Mouse (Mus musculus) CH12.LX (cell line): ENCODE results near the gene Il17f. TPM values are rescaled to one million over a fixed set of nuclear protein-coding genes. Genes with fewer than 3 reads are reported as not detected.
A peak's percentile ranks its signal among the peaks of the same experiment; 100 is the strongest.

Experiments used
- DNase-seq: peaks from one replicate; pipeline ENCODE4 v3.0.0-alpha.2; 2013; ENCODE audit errors: extremely low read depth
- H3K27ac ChIP-seq: 2 replicates; pipeline ENCODE4 v1.5.1; 2012; ENCODE audit warnings: low read depth, mild to moderate bottlenecking, control low read depth, moderate library complexity; ENCODE audit not compliant: insufficient read depth
- H3K27me3 ChIP-seq: replicated peaks from 2 replicates; pipeline ENCODE3; 2012; ENCODE audit warnings: inconsistent platforms
- H3K36me3 ChIP-seq, 2 experiments: replicated peaks in 1 of 2; 2 replicates each; pipeline versions ENCODE3 to v1.6.1; 2012; ENCODE audit warnings: inconsistent platforms in 1 of 2, low read length in 1 of 2, mild to moderate bottlenecking in 1 of 2, mixed read lengths in 1 of 2, moderate library complexity in 1 of 2; ENCODE audit not compliant: control insufficient read depth in 1 of 2, insufficient read depth in 1 of 2
- H3K4me1 ChIP-seq, 2 experiments: 2 replicates each; pipeline ENCODE4 v1.6.1; 2012; ENCODE audit warnings: inconsistent platforms in 1 of 2, moderate library complexity in 1 of 2; ENCODE audit not compliant: insufficient read depth in 2 of 2, control insufficient read depth in 1 of 2
- H3K4me2 ChIP-seq: 2 replicates; pipeline ENCODE4 v1.6.1; 2012; ENCODE audit warnings: low read depth, mild to moderate bottlenecking, control low read depth; ENCODE audit not compliant: poor library complexity, insufficient read depth, severe bottlenecking
- H3K4me3 ChIP-seq, 3 experiments: fragments of 150-350 bp in 1 of 3; sonication (generic) in 1 of 3; replicated peaks in 1 of 3; 2 replicates each; pipeline versions ENCODE3 to v1.5.1; 2011 to 2012; ENCODE audit warnings: low read depth in 2 of 3, low read length in 2 of 3, mild to moderate bottlenecking in 2 of 3, moderate library complexity in 2 of 3, control low read depth in 1 of 3, improper control_type of control experiment in 1 of 3, inconsistent platforms in 1 of 3, mixed read lengths in 1 of 3; ENCODE audit not compliant: poor library complexity in 1 of 3
- H3K79me2 ChIP-seq: replicated peaks from 2 replicates; pipeline ENCODE4 v1.6.1; 2012; ENCODE audit warnings: mild to moderate bottlenecking, moderate library complexity; ENCODE audit not compliant: control insufficient read depth, poor library complexity, insufficient read depth, severe bottlenecking; ENCODE audit errors: extremely low read depth
- H3K9ac ChIP-seq: 2 replicates; pipeline ENCODE4 v1.6.1; 2012; ENCODE audit warnings: low read depth, mild to moderate bottlenecking, control low read depth, moderate library complexity; ENCODE audit not compliant: insufficient read depth
- H3K9me3 ChIP-seq: replicated peaks from 2 replicates; pipeline ENCODE3; 2012; ENCODE audit warnings: low read length, inconsistent platforms, mixed read lengths
- BHLHE40 ChIP-seq: IDR thresholded peaks from 2 replicates; pipeline ENCODE4 v1.6.1; 2011; ENCODE audit warnings: mild to moderate bottlenecking, low read depth, low read length, improper control_type of control experiment
- CHD1 ChIP-seq: IDR thresholded peaks from 2 replicates; pipeline ENCODE4 v1.6.1; 2012; ENCODE audit warnings: low read depth, low read length, improper control_type of control experiment, inconsistent platforms
- EP300 ChIP-seq: IDR thresholded peaks from 2 replicates; pipeline ENCODE4 v1.6.1; 2011; ENCODE audit warnings: low read length, improper control_type of control experiment
- ETS1 ChIP-seq: conservative IDR thresholded peaks from 2 replicates; pipeline ENCODE4 v1.6.1; 2012; ENCODE audit warnings: low read depth, mild to moderate bottlenecking, inconsistent platforms, low read length, improper control_type of control experiment, moderate library complexity
- HCFC1 ChIP-seq: IDR thresholded peaks from 2 replicates; pipeline ENCODE4 v1.6.1; 2012; ENCODE audit warnings: low read depth, mild to moderate bottlenecking, inconsistent platforms, low read length, improper control_type of control experiment
- IRF4 ChIP-seq: IDR thresholded peaks from 2 replicates; pipeline ENCODE4 v1.6.1; 2014; ENCODE audit warnings: low read depth, mild to moderate bottlenecking, inconsistent platforms, low read length, improper control_type of control experiment
- JUN ChIP-seq: IDR thresholded peaks from 2 replicates; pipeline ENCODE4 v1.6.1; 2011; ENCODE audit warnings: low read depth, mild to moderate bottlenecking, low read length, improper control_type of control experiment, moderate library complexity; ENCODE audit not compliant: insufficient read depth
- JUND ChIP-seq: conservative IDR thresholded peaks from 2 replicates; pipeline ENCODE4 v1.6.1; 2011; ENCODE audit warnings: low read depth, low read length, improper control_type of control experiment
- KAT2A ChIP-seq: IDR thresholded peaks from 2 replicates; pipeline ENCODE4 v1.6.1; 2012; ENCODE audit warnings: low read length, improper control_type of control experiment, inconsistent platforms; ENCODE audit not compliant: insufficient replicate concordance
- MAX ChIP-seq: IDR thresholded peaks from 2 replicates; pipeline ENCODE4 v1.6.1; 2011; ENCODE audit warnings: low read length, improper control_type of control experiment
- MAZ ChIP-seq: IDR thresholded peaks from 2 replicates; pipeline ENCODE4 v1.6.1; 2012; ENCODE audit warnings: low read depth, mild to moderate bottlenecking, inconsistent platforms, low read length, improper control_type of control experiment, moderate library complexity
- MEF2A ChIP-seq: IDR thresholded peaks from 2 replicates; pipeline ENCODE4 v1.6.1; 2014; ENCODE audit warnings: low read depth, mild to moderate bottlenecking, inconsistent platforms, low read length, improper control_type of control experiment, borderline replicate concordance
- MYC ChIP-seq: IDR thresholded peaks from 2 replicates; pipeline ENCODE4 v1.6.1; 2011; ENCODE audit warnings: low read depth, mild to moderate bottlenecking, improper control_type of control experiment, low read length
- POLR2AphosphoS2 ChIP-seq: IDR thresholded peaks from 2 replicates; pipeline ENCODE4 v1.6.1; 2011; ENCODE audit warnings: low read depth, low read length, improper control_type of control experiment
- RAD21 ChIP-seq: IDR thresholded peaks from 2 replicates; pipeline ENCODE4 v1.6.1; 2011; ENCODE audit warnings: low read depth, mild to moderate bottlenecking, low read length, improper control_type of control experiment, moderate library complexity
- RCOR1 ChIP-seq: conservative IDR thresholded peaks from 2 replicates; pipeline ENCODE4 v1.6.1; 2012; ENCODE audit warnings: low read depth, mild to moderate bottlenecking, inconsistent platforms, low read length, improper control_type of control experiment
- TCF12 ChIP-seq: IDR thresholded peaks from 2 replicates; pipeline ENCODE4 v1.6.1; 2014; ENCODE audit warnings: low read depth, mild to moderate bottlenecking, inconsistent platforms, low read length, improper control_type of control experiment
- ZC3H11A ChIP-seq: IDR thresholded peaks from 2 replicates; pipeline ENCODE4 v1.6.1; 2012; ENCODE audit warnings: low read depth, mild to moderate bottlenecking, inconsistent platforms, low read length, improper control_type of control experiment
- ZKSCAN1 ChIP-seq: IDR thresholded peaks from 2 replicates; pipeline ENCODE4 v1.6.1; 2012; ENCODE audit warnings: low read depth, inconsistent platforms, low read length, improper control_type of control experiment, borderline replicate concordance
- dilution Hi-C: fragments of 300-500 bp; cut with MboI; formaldehyde crosslinking; loops from 2 replicates; pipeline ENCODE4 v1.14.3; 2020; ENCODE audit warnings: low sequenced_read_pairs; ENCODE audit not compliant: extremely low pct_unique_long_range_greater_than_20kb, extremely low pct_ligation_motif_present
- in situ Hi-C: fragments of 300-500 bp; cut with MboI; formaldehyde crosslinking; loops from 3 replicates; pipeline ENCODE4 v1.14.3; 2019; ENCODE audit warnings: low sequenced_read_pairs, low pct_ligation_motif_present, low pct_unique_long_range_greater_than_20kb, mixed read lengths
- polyA plus RNA-seq: library from polyadenylated mRNA; unstranded; fragments of >175 nt; gene quantifications from 2 replicates; pipeline ENCODE4 v1.2.1, GENCODE M21; 2012; ENCODE audit warnings: low read depth; ENCODE audit not compliant: insufficient read length
- total RNA-seq, 2 experiments: library from RNA; depleted of rRNA; stranded (reverse); fragments of 300-350 nt in 1 of 2; fragments of >200 nt in 1 of 2; gene quantifications; 2 replicates each; pipeline ENCODE4 v1.2.3; 2012 to 2014

The Il17f gene
- total and polyA plus RNA-seq, 3 experiments = 0.25 to 0.74 (median 0.63) TPM

- Histone ChIP-seq H3K9me3 (no peaks in the 10 kb centered on the region), H3K4me2 (no peak overlapping the region), H3K79me2 (peaks cover 51% of the 10 kb centered on the region), H3K4me1 (peaks cover 2 to 31% of the 10 kb centered on the region in 2 experiments; a peak in 3 of 4 replicates), H3K4me3 (no peak overlapping the region), H3K36me3 (peaks cover 53 to 66% of the 10 kb centered on the region in 2 experiments), H3K27ac (0 out of 2 replicates have a peak overlapping the region, but pooled peaks have one; percentile 3), H3K27me3 (no peaks in the 10 kb centered on the region), H3K9ac (no peak overlapping the region)
- in situ Hi-C loops = no loop called here
- dilution Hi-C loops = no loop called here
- no peak for DNase-seq
- TF ChIP-seq EP300 (no peak), TCF12 (no peak), JUND (no peak), POLR2AphosphoS2 (no peak), MAX (no peak)
- TF ChIP-seq, all 38 proteins: peak for 0
Observed at GRCm38 (mm10) chr1:20817172-20817571, 26.8 kb upstream of the Il17f start.

GRCm38 (mm10) chr1:20814521-20814920, 24.1 kb upstream of the Il17f start:
- peaks cover 2 to 25% of the 10 kb centered on the region in 2 experiments; a peak in 3 of 4 replicates for H3K4me1 ChIP-seq
- no peak for TF ChIP-seq CHD1
- no peak for TF ChIP-seq KAT2A
- no peak for TF ChIP-seq MAX
- no peak for TF ChIP-seq MYC
- no peak for TF ChIP-seq BHLHE40
- no peak for TF ChIP-seq JUN
- no peak for TF ChIP-seq MEF2A
- TF ChIP-seq IRF4 = no peak
- TF ChIP-seq MAZ = no peak
- TF ChIP-seq RCOR1 = no peak
- TF ChIP-seq RAD21 = no peak
- TF ChIP-seq ETS1 = no peak
- TF ChIP-seq HCFC1 = no peak
- TF ChIP-seq ZKSCAN1 = no peak
- no peak for TF ChIP-seq ZC3H11A
- TF ChIP-seq TCF12 = no peak
- TF ChIP-seq, all 38 proteins: peak for 0
- no peak for DNase-seq
- dilution Hi-C loops = no loop called here
- no peak overlapping the region for H3K4me2 ChIP-seq
- in situ Hi-C loops = no loop called here
- H3K79me2 ChIP-seq = peaks cover 47% of the 10 kb centered on the region
- H3K9me3 ChIP-seq = no peaks in the 10 kb centered on the region
- H3K36me3 ChIP-seq = peaks cover 78 to 93% of the 10 kb centered on the region in 2 experiments
- no peaks in the 10 kb centered on the region for H3K27me3 ChIP-seq
- H3K9ac ChIP-seq = no peak overlapping the region
- no peak overlapping the region for H3K4me3 ChIP-seq
- H3K27ac ChIP-seq = no peak overlapping the region
